Mouse (Mus musculus): ENCODE results near the gene Cela3a.

DNA sequence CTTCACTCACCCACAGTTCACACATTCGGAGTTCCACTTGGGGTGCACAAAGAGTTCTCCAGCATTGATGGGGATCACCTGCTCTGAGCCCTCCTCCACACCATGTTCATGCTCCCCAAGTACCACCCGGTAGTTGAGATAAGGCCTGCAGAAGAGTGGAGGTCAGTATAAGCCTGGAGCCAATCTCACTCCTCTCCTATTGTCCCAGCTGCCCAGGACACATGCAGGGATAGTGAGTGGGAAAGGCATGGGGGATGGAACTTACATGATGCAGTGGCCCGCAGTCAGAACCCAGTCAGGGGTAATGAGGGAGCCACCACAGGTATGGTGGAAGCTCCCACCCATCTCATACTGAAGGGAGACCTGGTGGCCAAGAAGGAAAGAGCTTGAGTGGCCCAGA lies 4.0 kb downstream of the Cela3a start:
- TF ChIP-seq POLR2A (IDR thresholded peaks at IDR 0.05; ENCODE audit: control insufficient read depth, extremely low read depth, insufficient read depth, low read length, poor library complexity) (no peak), CTCF (IDR thresholded peaks at IDR 0.05; ENCODE audit: borderline replicate concordance, control insufficient read depth, extremely low read depth, insufficient read depth, low read length, poor library complexity) (no peak)
